Mouse (Mus musculus) lung, embryonic 16.5 days (tissue): ENCODE measurements around the gene Mfsd6l. TPM values are rescaled to one million over a fixed set of nuclear protein-coding genes. Genes with fewer than 3 reads are reported as not detected.
A peak's percentile ranks its signal among the peaks of the same experiment; 100 is the strongest.

Experiments used
- ATAC-seq: fragments of 200-750 bp; cut with Nextera tagmentation; 2 replicates; pipeline ENCODE4 v1.8.0; 2017; ENCODE audit warnings: low read depth, mild to moderate bottlenecking, moderate library complexity
- H3K27ac ChIP-seq: fragments of 300-500 bp; sonication (generic); 2 replicates; pipeline ENCODE4 v1.5.1; 2014; ENCODE audit warnings: mild to moderate bottlenecking, control low read depth, low read length
- H3K27me3 ChIP-seq: fragments of 300-500 bp; sonication (generic); 2 replicates; pipeline ENCODE4 v1.6.1; 2014; ENCODE audit warnings: low read depth, low read length, mixed read lengths; ENCODE audit not compliant: control insufficient read depth, insufficient read depth
- H3K36me3 ChIP-seq: fragments of 300-500 bp; sonication (generic); 2 replicates; pipeline ENCODE4 v1.6.1; 2014; ENCODE audit warnings: low read length; ENCODE audit not compliant: control insufficient read depth, insufficient read depth
- H3K4me1 ChIP-seq: fragments of 300-500 bp; sonication (generic); replicated peaks from 2 replicates; pipeline ENCODE4 v1.6.1; 2014; ENCODE audit warnings: low read length, mixed read lengths; ENCODE audit not compliant: control insufficient read depth, insufficient read depth
- H3K4me2 ChIP-seq: fragments of 300-500 bp; sonication (generic); 2 replicates; pipeline ENCODE4 v1.6.1; 2014; ENCODE audit warnings: low read depth, low read length, control low read depth
- H3K4me3 ChIP-seq: fragments of 300-500 bp; sonication (generic); 2 replicates; pipeline ENCODE4 v1.5.1; 2014; ENCODE audit warnings: mild to moderate bottlenecking, low read length, control low read depth
- H3K9ac ChIP-seq: fragments of 300-500 bp; sonication (generic); 2 replicates; pipeline ENCODE4 v1.6.1; 2014; ENCODE audit warnings: low read length, control low read depth
- H3K9me3 ChIP-seq: fragments of 300-500 bp; sonication (generic); 2 replicates; pipeline ENCODE4 v1.6.1; 2016; ENCODE audit warnings: low read length; ENCODE audit not compliant: control insufficient read depth
- whole genome bisulfite sequencing: fragments of 180-500 bp; shearing (Covaris S2); extraction: QIAGEN DNeasy Blood & Tissue Kit; methylation state at CpG from one replicate; pipeline ENCODE4 v1.1.7; 2014; 5-methylcytosine and 5-hydroxymethylcytosine counted together
- polyA plus RNA-seq: library from polyadenylated mRNA; unstranded; fragments of >200 nt; fragmentation: Nextera tagmentation; extraction: Ambion mirVana; gene quantifications from 2 replicates; pipeline ENCODE4 v1.2.1, GENCODE M21; 2015

The Mfsd6l gene
- polyA plus RNA-seq, 1 experiment from 2014 or later = 4.1 TPM

GRCm38 (mm10) chr11:68586721-68587120 is 30.7 kb downstream of the Mfsd6l start, which contains the start of gene Ccdc42:
Gene Ccdc42 (plus strand): TSS chr11:68587021.
- ATAC-seq = no peak
- H3K4me1 ChIP-seq = peaks cover 17% of the 10 kb centered on the region
- H3K36me3 ChIP-seq = no peaks in the 10 kb centered on the region
- no peaks in the 10 kb centered on the region for H3K27me3 ChIP-seq
- H3K4me2 ChIP-seq = no peak within 1 kb of the TSS
- H3K4me3 ChIP-seq = no peak within 1 kb of the TSS
- WGBS = 64% methylated on average over 5 of the region's 5 CpGs
- no peaks in the 10 kb centered on the region for H3K9me3 ChIP-seq
- H3K9ac ChIP-seq = no peak within 1 kb of the TSS
- no peak within 1 kb of the TSS for H3K27ac ChIP-seq

GRCm38 (mm10) chr11:68589055-68589809 is 33.2 kb downstream of the Mfsd6l start:
- Histone ChIP-seq H3K4me2 (no peak overlapping the region), H3K27me3 (no peaks in the 10 kb centered on the region), H3K36me3 (no peaks in the 10 kb centered on the region), H3K9ac (no peak overlapping the region), H3K9me3 (no peaks in the 10 kb centered on the region), H3K27ac (no peak overlapping the region), H3K4me1 (peaks cover 16% of the 10 kb centered on the region), H3K4me3 (no peak overlapping the region)
- WGBS = 58% methylated on average over 8 of the region's 8 CpGs
- ATAC-seq = peak; percentile 85

- Histone ChIP-seq H3K9ac (no peak overlapping the region), H3K4me3 (no peak overlapping the region), H3K9me3 (no peaks in the 10 kb centered on the region), H3K4me1 (peaks cover 15% of the 10 kb centered on the region), H3K36me3 (no peaks in the 10 kb centered on the region), H3K27me3 (no peaks in the 10 kb centered on the region), H3K27ac (no peak overlapping the region), H3K4me2 (no peak overlapping the region)
- no peak for ATAC-seq
- 34% methylated on average over 5 of the region's 5 CpGs for WGBS
These were observed 35.7 kb downstream of the Mfsd6l start for GRCm38 (mm10) chr11:68591708-68592107.

DNA sequence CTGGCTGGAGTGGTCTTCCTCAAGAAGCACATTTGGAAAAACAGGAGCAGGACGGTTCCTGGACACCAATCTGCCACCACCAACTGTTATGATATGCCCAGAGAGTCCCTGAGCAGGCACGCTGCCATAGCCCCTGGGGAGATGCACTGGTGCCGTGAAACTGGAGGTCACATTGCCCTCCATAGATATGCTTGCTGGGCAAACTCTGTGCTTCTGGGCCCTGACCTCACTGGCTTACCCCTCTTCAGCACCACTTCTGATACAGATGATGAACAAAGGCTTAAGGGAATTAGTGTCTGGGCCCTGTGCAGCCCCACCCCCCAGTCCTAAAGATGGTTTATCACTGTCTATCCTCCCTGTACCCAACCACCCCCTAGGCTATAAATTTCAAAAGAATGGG is 37.3 kb downstream of the Mfsd6l start:
- Histone ChIP-seq H3K27me3 (no peaks in the 10 kb centered on the region), H3K4me1 (peaks cover 15% of the 10 kb centered on the region)
- ATAC-seq = no peak

DNA sequence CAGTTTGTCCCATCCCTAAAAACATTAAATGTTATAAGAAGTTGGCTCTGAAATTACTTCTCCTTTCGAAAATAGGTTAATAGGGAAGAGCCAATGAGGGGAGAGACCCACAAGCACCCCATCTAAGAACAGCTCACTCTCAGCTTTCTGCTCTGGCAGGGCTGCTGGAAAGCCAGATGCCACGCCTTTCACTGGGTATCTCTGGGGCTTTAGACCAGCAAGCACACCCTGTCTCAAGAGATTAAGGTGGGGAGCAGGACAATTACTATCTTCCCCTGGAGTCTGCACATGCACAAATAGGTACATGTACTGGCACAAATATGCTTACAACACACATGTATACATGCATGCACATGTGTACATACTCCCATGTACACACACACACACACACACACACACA is 41.9 kb downstream of the Mfsd6l start:
- Histone ChIP-seq H3K4me2 (no peak overlapping the region), H3K9me3 (no peaks in the 10 kb centered on the region), H3K27me3 (no peaks in the 10 kb centered on the region), H3K4me3 (no peak overlapping the region), H3K36me3 (no peaks in the 10 kb centered on the region), H3K9ac (no peak overlapping the region), H3K4me1 (peaks cover 38% of the 10 kb centered on the region), H3K27ac (no peak overlapping the region)
- ATAC-seq = no peak
- 78% methylated on average over 2 of the region's 2 CpGs for WGBS

More for the DNA sequence above, 37.3 kb downstream of the Mfsd6l start:
- no peak overlapping the region for H3K27ac ChIP-seq
- no peaks in the 10 kb centered on the region for H3K9me3 ChIP-seq
- no peak overlapping the region for H3K9ac ChIP-seq
- H3K4me3 ChIP-seq = no peak overlapping the region
- no peak overlapping the region for H3K4me2 ChIP-seq
- no peaks in the 10 kb centered on the region for H3K36me3 ChIP-seq
- 68% methylated on average over 3 of the region's 3 CpGs for WGBS

- H3K4me2 ChIP-seq = no peak overlapping the region
- H3K27ac ChIP-seq = peak overlapping the region; percentile 97
- H3K4me1 ChIP-seq = peaks cover 39% of the 10 kb centered on the region
- H3K4me3 ChIP-seq = no peak overlapping the region
- no peak overlapping the region for H3K9ac ChIP-seq
- WGBS = 5% methylated on average over 6 of the region's 6 CpGs
- H3K36me3 ChIP-seq = no peaks in the 10 kb centered on the region
- H3K9me3 ChIP-seq = no peaks in the 10 kb centered on the region
- peak; percentile 89 for ATAC-seq
- H3K27me3 ChIP-seq = no peaks in the 10 kb centered on the region
These were observed 44.6 kb downstream of the Mfsd6l start for GRCm38 (mm10) chr11:68600551-68601021.

GRCm38 (mm10) chr11:68601486-68601991 is 45.6 kb downstream of the Mfsd6l start:
- peak; percentile 31; the same call in 1 of the 2 replicates for ATAC-seq
- Histone ChIP-seq H3K4me2 (no peak overlapping the region), H3K36me3 (no peaks in the 10 kb centered on the region), H3K27me3 (no peaks in the 10 kb centered on the region), H3K4me1 (peaks cover 39% of the 10 kb centered on the region), H3K4me3 (no peak overlapping the region), H3K9ac (peak overlapping the region; percentile 31; the same call in 1 of the 2 replicates), H3K27ac (peak overlapping the region; percentile 97), H3K9me3 (no peaks in the 10 kb centered on the region)
- WGBS = 10% methylated on average over 9 of the region's 9 CpGs

- Histone ChIP-seq H3K27me3 (no peaks in the 10 kb centered on the region), H3K4me2 (no peak overlapping the region), H3K36me3 (no peaks in the 10 kb centered on the region), H3K4me3 (no peak overlapping the region), H3K27ac (peak overlapping the region; percentile 97), H3K9me3 (no peaks in the 10 kb centered on the region), H3K4me1 (peaks cover 41% of the 10 kb centered on the region), H3K9ac (peak overlapping the region; percentile 0; the same call in 1 of the 2 replicates)
- WGBS = 4% methylated on average over 8 of the region's 8 CpGs
- ATAC-seq = peak; percentile 63
These were observed 46.4 kb downstream of the Mfsd6l start for GRCm38 (mm10) chr11:68602200-68602931.

GRCm38 (mm10) chr11:68607046-68607445 is 51.1 kb downstream of the Mfsd6l start:
- no peak overlapping the region for H3K9ac ChIP-seq
- no peaks in the 10 kb centered on the region for H3K36me3 ChIP-seq
- WGBS = 54% methylated on average over 2 of the region's 2 CpGs
- H3K9me3 ChIP-seq = no peaks in the 10 kb centered on the region
- no peaks in the 10 kb centered on the region for H3K27me3 ChIP-seq
- no peak overlapping the region for H3K4me3 ChIP-seq
- peaks cover 24% of the 10 kb centered on the region for H3K4me1 ChIP-seq
- ATAC-seq = no peak
- H3K27ac ChIP-seq = 0 out of 2 replicates have a peak overlapping the region, but pooled peaks have one; percentile 5
- no peak overlapping the region for H3K4me2 ChIP-seq
